Mouse (Mus musculus) adipocyte (in vitro differentiated cells): ENCODE measurements at regions not wholly inside any gene's neighbourhood (a gene's known extent, or its start where the extent isn't known, plus 50 kb on each side); places are given as distances from the start of the nearest gene placed in this dataset.

Source experiments
- DNase-seq: peaks from one replicate; pipeline ENCODE4 v3.0.0-alpha.2; 2016; ENCODE audit warnings: low spot score

- DNase-seq: peak; percentile 54
Measured at GRCm38 (mm10) chr13:102586215-102586614, 107.1 kb upstream of the Cd180 start.

DNA sequence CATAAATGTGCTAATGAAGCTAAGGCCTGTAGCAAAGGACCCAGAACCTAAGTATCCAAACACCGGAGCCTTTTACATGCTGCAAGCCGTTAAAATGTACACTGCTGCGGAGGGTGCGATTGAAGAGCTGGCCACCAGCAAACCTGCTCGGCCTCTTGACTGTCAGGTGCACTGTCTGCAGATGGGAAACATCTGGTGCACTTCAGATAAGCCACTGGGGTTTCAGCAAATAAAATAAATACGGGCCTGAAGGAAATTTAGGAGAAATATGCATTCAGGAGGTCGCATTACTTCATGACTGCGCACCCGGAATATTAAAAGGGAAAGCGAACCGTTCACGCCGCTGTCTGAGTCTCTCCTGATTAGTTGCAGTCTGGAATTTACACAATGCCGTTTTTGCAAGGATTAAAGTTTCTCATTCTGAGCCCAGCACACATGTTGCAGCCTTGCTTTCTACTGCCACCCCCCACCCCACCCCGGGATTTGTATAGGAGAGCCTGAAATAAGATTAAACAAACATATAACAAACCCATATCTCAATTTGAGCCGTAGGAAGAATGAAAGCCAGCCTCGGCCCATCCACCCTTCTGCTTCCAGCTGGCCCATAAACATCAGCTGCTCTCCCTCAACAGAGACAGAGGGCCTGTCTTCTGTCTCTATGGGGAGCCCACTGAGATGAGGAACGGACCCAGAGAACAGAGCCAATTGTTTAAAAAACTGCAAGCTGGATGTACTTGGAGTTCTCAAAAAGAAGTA is 103.5 kb upstream of the Cd180 start:
- no peak for DNase-seq

DNA sequence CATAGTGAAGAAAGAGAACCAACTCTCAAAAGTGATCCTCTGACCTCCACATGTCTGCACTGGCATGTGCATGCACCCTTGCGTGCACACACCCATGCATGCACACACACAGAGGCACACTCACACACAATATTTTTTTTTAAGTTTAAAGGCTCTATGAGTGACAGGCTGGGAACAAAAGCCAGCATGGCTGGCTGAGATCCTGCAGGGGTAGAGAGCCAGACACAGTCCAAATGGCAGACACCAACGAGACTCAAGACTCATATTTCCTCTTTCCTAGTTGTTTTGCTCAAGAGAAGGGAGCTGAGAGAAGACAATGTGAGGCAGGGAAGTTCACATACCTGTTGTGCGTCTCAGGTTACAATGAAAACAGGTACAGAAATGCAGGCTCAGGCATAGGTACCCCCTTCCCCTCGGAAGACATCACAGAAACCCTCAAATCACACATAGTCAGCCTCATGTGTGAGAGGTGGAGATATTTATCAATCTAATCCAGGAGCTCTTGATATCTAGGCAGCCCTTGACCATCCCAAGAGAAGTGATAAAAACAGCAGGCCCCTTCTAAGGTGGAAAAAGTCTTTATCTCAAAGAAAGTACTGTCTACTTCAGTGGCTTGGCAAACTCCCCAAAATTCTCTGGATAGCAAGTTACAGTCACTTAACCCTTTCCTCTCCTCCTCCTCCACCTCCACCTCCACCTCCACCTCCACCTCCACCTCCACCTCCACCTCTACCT is 101.4 kb upstream of the Cd180 start:
- DNase-seq: peak; percentile 57

- peak; percentile 94 for DNase-seq
Measured at GRCm38 (mm10) chr13:102593405-102594200, 99.8 kb upstream of the Cd180 start.

DNA sequence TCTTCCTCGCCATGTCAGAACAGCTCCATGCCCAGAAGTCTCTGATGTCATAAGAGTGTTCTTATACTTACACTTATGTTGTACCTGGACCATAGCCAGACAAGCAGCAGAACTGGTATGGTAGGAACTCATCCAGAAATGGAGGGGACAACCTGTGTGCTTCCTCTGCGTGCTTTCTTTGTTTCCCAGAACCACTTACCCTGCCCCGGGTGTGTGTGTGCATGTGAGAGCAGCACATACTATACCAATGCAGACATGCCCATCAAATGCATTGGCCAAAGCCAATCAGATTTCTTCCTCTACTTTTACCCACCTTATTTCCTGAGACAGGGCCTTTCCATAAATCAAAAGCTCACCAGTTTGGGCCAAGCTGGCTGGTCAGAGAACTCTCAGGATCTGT is 99.2 kb upstream of the Cd180 start:
- DNase-seq: no peak

DNA sequence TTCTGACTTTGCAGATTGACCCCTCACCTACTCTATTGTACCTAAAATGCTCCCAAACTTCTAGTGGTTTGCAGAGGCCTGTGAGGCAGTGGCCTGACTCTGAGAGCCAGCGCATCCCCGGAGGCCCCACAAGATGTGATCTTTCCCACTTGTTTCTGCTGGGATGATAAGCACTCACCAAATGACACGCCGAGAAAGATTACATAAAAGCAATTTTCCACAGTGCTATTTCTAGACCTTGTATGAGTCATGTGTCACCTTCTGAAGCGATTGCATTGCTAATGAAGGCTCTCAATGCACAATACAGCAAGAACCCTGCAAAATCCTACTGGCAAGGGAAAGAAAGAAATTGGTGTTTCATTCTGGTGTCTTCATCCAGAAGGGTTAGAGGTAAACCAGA is 97.8 kb upstream of the Cd180 start:
- no peak for DNase-seq

- DNase-seq: no peak
Measured at GRCm38 (mm10) chr13:102596101-102596500, 97.3 kb upstream of the Cd180 start.

- no peak for DNase-seq
Measured at GRCm38 (mm10) chr13:102598181-102598580, 95.2 kb upstream of the Cd180 start.

- DNase-seq: no peak
Measured at GRCm38 (mm10) chr13:102599602-102600001, 93.8 kb upstream of the Cd180 start.

GRCm38 (mm10) chr13:102600026-102600425 is 93.3 kb upstream of the Cd180 start:
- no peak for DNase-seq

- peak; percentile 22 for DNase-seq
Measured at GRCm38 (mm10) chr13:102624461-102624860, 68.9 kb upstream of the Cd180 start.

GRCm38 (mm10) chr13:102625171-102625835 is 68.1 kb upstream of the Cd180 start:
- peak; percentile 99 for DNase-seq

DNA sequence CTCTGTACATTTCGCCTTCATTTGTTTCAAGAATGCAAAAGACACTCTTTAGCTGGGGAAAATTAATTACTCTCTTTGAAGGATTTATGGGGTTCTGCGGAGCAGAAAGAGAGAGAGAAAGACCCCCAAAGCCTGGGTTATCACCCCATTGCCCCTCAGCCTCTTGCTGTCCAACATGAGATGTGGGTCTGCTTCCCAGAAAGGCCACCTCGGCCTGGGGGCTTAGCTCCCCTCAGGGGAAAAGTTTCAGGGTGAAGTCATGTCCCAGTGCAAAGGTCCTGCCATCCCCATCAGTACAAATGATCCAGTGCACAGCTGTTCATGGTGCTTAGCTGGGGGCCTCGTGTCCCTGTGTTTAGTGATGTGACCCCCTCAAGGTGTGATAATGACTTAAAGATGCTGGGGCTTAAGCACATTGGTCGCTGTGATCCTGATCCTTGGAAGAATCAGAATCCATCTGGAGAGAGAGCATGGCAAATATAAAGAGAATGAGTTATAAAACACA is 67.5 kb upstream of the Cd180 start:
- DNase-seq: no peak

DNA sequence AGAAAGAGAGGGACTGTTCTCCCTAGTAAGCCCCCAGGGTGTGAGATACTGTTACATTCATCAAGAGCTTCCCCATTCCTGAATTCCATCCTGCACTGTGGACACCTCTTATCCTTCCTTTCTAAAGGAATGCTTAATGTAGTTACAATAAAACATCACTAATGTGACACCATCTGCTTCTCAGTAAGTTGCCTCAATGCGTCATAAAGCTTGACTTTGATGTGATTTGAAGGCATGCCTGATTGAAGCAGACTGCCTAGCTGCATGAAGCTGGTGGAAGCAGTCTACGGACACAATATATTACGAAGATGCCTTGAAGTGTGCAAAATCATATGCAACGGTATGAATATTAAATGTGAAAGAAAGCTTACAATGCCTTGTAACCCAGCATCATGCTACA is 65.6 kb upstream of the Cd180 start:
- no peak for DNase-seq

- DNase-seq: no peak
Measured at GRCm38 (mm10) chr13:102629176-102629575, 64.2 kb upstream of the Cd180 start.

- DNase-seq: no peak
Measured at GRCm38 (mm10) chr13:102634236-102634957, 59.0 kb upstream of the Cd180 start.

DNA sequence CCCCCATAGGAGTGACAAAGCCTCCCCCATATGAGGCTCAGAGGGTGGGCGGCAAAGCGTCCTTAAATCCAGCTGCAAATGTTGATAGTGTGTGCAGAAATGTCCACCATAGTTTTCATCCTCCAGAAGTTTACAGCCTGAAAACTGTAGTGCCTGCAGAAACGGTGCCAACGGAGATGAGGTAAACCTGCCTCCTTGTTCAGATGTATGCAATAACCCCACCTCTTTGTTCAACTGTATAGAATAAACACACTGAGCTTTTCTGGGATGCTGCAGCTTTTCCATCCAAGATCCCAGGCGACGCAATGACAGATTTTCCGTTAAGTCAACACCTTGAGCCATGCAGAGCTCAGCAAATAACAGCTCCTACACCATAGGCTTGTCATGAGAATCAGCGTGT is 57.3 kb upstream of the Cd180 start:
- DNase-seq: no peak

- no peak for DNase-seq
Measured at GRCm38 (mm10) chr13:102637059-102637458, 56.3 kb upstream of the Cd180 start.

DNA sequence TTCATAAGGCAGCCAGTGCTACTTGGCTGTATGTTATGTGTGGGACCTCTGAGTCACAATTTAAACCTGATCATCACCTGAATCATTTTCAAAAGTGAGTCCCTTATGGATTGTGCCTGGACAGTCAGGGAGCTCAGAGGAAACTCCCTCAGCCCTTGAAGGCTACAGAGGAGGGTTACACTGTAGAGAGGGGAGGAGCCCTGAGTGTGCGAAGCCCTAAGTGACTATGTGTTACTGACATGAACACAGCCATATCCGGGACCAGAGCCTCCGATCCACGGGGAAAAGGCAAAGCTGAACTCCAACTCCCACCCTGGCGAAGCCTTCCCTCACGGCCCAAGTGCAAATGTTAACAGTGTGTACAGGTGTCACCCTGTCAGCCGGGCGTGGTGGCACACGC is 53.7 kb upstream of the Cd180 start:
- no peak for DNase-seq

DNA sequence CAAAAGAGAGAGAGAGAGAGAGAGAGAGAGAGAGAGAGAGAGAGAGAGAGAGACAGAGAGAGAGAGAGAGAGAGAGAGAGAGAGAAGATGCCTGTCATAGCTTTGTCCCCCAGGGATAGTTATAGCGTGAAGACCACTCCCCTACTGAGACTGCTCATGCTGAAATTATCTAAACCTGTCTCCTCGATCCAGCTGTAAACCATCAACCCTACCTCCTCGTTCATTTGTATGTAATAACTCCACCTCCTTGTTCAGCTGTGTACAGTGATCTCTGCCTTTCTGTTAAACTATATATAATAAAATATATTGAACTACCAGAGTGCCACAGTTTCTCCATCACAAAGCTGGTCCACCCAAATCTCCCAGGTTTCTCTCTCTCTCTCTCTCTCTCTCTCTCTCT is 53.2 kb upstream of the Cd180 start:
- DNase-seq: no peak
